ENCODE assay signal across 8 mouse cellular contexts in genomic region chr11:102393238-102393634, GRCm38 (mm10). TPM values are rescaled to one million over a fixed set of nuclear protein-coding genes. Genes with fewer than 3 reads are reported as not detected.
DNase-seq lines count a peak whose midpoint lies in the region; ATAC-seq and TF ChIP-seq lines count a peak whose summit lies in the region.

TSS of gene Rundc3a (plus strand) at chr11:102393403.

- H3K27me3 ChIP-seq in E14TG2a.4 (ENCODE audit: insufficient read depth, low read length) = peaks cover 14% of the 10 kb centered on the region
- no peaks in the 10 kb centered on the region for H3K27me3 ChIP-seq in forebrain, embryonic 15.5 days
- peaks cover 44% of the 10 kb centered on the region for H3K27me3 ChIP-seq in hindbrain, embryonic 10.5 days (ENCODE audit: insufficient read depth, poor library complexity, severe bottlenecking)
- peaks cover 12% of the 10 kb centered on the region for H3K27me3 ChIP-seq in lung, embryonic 14.5 days (ENCODE audit: insufficient read depth, low read length)

- peak; percentile 94 for ATAC-seq in forebrain, embryonic 15.5 days (replicated peaks)
- ATAC-seq in lung, embryonic 14.5 days (ENCODE audit: insufficient read depth) = peak; percentile 75

- H3K9ac ChIP-seq in forebrain, embryonic 15.5 days (replicated peaks) = peak within 1 kb of the TSS; percentile 94
- H3K9ac ChIP-seq in lung, embryonic 14.5 days = no peak within 1 kb of the TSS

- no peaks in the 10 kb centered on the region for H3K9me3 ChIP-seq in E14TG2a.4 (ENCODE audit: low read length)
- no peaks in the 10 kb centered on the region for H3K9me3 ChIP-seq in forebrain, embryonic 15.5 days
- H3K9me3 ChIP-seq in hindbrain, embryonic 10.5 days = no peaks in the 10 kb centered on the region
- no peaks in the 10 kb centered on the region for H3K9me3 ChIP-seq in lung, embryonic 14.5 days (ENCODE audit: low read depth, low read length)

- H3K4me1 ChIP-seq in E14TG2a.4 (replicated peaks; ENCODE audit: low read depth, low read length) = peaks cover 61% of the 10 kb centered on the region
- H3K4me1 ChIP-seq in forebrain, embryonic 15.5 days = peaks cover 52% of the 10 kb centered on the region
- H3K4me1 ChIP-seq in hindbrain, embryonic 10.5 days (replicated peaks) = peaks cover 55% of the 10 kb centered on the region
- peaks cover 11% of the 10 kb centered on the region for H3K4me1 ChIP-seq in lung, embryonic 14.5 days (ENCODE audit: insufficient read depth)

- peak within 1 kb of the TSS; percentile 76 for H3K4me3 ChIP-seq in E14TG2a.4 (replicated peaks; ENCODE audit: low read length)
- peak within 1 kb of the TSS; percentile 86 for H3K4me3 ChIP-seq in forebrain, embryonic 15.5 days
- H3K4me3 ChIP-seq in hindbrain, embryonic 10.5 days = peak within 1 kb of the TSS; percentile 65
- peak within 1 kb of the TSS; percentile 34 for H3K4me3 ChIP-seq in lung, embryonic 14.5 days (ENCODE audit: low read depth, low read length)

- 0 out of 2 replicates have a peak, but pooled peaks cover 5% of the 10 kb centered on the region for H3K36me3 ChIP-seq in E14TG2a.4 (ENCODE audit: insufficient read depth, low read length)
- H3K36me3 ChIP-seq in forebrain, embryonic 15.5 days = peaks cover 2% of the 10 kb centered on the region; the same call in 1 of the 2 replicates
- no peaks in the 10 kb centered on the region for H3K36me3 ChIP-seq in hindbrain, embryonic 10.5 days
- no peaks in the 10 kb centered on the region for H3K36me3 ChIP-seq in lung, embryonic 14.5 days (ENCODE audit: insufficient read depth)

- H3K4me2 ChIP-seq in forebrain, embryonic 15.5 days (replicated peaks) = peak within 1 kb of the TSS; percentile 69
- peak within 1 kb of the TSS; percentile 80 for H3K4me2 ChIP-seq in lung, embryonic 14.5 days

- DNase-seq in c-Kit-positive CD71-negative TER-119-negative erythroid progenitor cells, embryonic 14.5 days (ENCODE audit: low read depth) = peak; percentile 61
- peak; percentile 93 for DNase-seq in hindbrain, embryonic 10.5 days (ENCODE audit: low spot score)
- peak; percentile 81 for DNase-seq in layer of hippocampus, adult 9-10 months (ENCODE audit: low spot score)
- DNase-seq in lung, embryonic 14.5 days = peak; percentile 91
- DNase-seq in ovary, adult 18-20 months (ENCODE audit: low spot score) = peak; percentile 75
- peak; percentile 85 for DNase-seq in thymus, postnatal 0 days (ENCODE audit: low spot score)

- no peak for TF ChIP-seq CTCF in E14TG2a.4 (conservative IDR thresholded peaks at IDR 0.05; ENCODE audit: low read length)
- TF ChIP-seq CTCF in lung, embryonic 14.5 days (IDR thresholded peaks at IDR 0.05; ENCODE audit: low read depth) = no peak

- H3K27ac ChIP-seq in forebrain, embryonic 15.5 days (replicated peaks) = peak within 1 kb of the TSS; percentile 95
- H3K27ac ChIP-seq in hindbrain, embryonic 10.5 days = peak within 1 kb of the TSS; percentile 88
- H3K27ac ChIP-seq in lung, embryonic 14.5 days (ENCODE audit: low read depth) = no peak within 1 kb of the TSS

- 1% methylated on average over 25 of the region's 34 CpGs for WGBS in forebrain, embryonic 15.5 days
- WGBS in hindbrain, embryonic 10.5 days = under 1% methylated on average over 34 of the region's 34 CpGs
- under 1% methylated on average over 33 of the region's 34 CpGs for WGBS in lung, embryonic 14.5 days

RNA-seq across cellular contexts. Expression of gene Rundc3a, which starts in this region (rescaled TPM):
- 149 and 150 TPM in 2 replicates for polyA plus RNA-seq in forebrain, embryonic 15.5 days (2015; fragmentation: Nextera tagmentation; extraction: Ambion mirVana)
- 23.5 and 57.0 TPM in 2 replicates for polyA plus RNA-seq in hindbrain, embryonic 10.5 days (2016; fragmentation: Nextera tagmentation; extraction: Ambion mirVana)
- 1.1 and 1.3 TPM in 2 replicates for polyA plus RNA-seq in lung, embryonic 14.5 days (2014; fragmentation: Nextera tagmentation; extraction: Ambion mirVana)
- polyA plus RNA-seq in thymus, postnatal 0 days (2015; fragmentation: Nextera tagmentation; extraction: Ambion mirVana) = 1.1 and 1.4 TPM in 2 replicates

Comparison
In these comparisons a context has a peak if more than half of its experiments do, and no peak if none do; other contexts are left out.
1. RNA of gene Rundc3a (polyA plus RNA-seq): 149 to 150 TPM in forebrain, embryonic 15.5 days and 23.5 to 57.0 TPM in hindbrain, embryonic 10.5 days; 1.1 to 1.3 TPM in lung, embryonic 14.5 days and 1.1 to 1.4 TPM in thymus, postnatal 0 days; every median in the first group is over 10 times any median in the second.
2. H3K4me3 ChIP-seq: peak in every context shown above with its lines; median percentile 86 in forebrain, embryonic 15.5 days; 76 in E14TG2a.4; 65 in hindbrain, embryonic 10.5 days; 34 in lung, embryonic 14.5 days.
3. Peak in every context shown above with its lines, with median percentiles within 50 percentile points of each other: DNase-seq.